Mouse (Mus musculus) NIH3T3 (cell line): ENCODE data around the gene Tns3.

Source experiments
- DNase-seq: peaks from one replicate; pipeline ENCODE4 v3.0.0-alpha.2; 2012; ENCODE audit warnings: low read depth

The Tns3 gene

DNA sequence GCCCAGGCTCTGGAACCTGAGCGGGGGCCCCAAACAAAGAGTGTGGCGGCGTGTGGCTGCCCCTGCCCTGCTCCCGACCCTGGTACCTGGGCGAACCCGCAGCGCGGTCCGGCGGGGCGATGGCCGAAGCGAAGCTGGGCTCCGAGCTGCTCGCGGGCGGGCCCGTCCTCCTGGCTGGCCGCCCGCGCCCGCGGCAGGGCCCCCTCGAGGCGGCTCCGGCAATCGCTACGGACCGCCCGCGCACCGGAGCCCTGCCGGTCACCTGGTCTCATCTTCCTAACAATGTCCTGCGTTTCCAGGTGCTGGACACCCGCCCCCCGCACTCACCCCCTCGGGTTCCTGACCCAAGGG is at the start of gene Tns3:
Gene Tns3, minus strand, starts transcription at position 143 of the 351 bp plus-strand sequence.
- DNase-seq, result peak; percentile 84

DNA sequence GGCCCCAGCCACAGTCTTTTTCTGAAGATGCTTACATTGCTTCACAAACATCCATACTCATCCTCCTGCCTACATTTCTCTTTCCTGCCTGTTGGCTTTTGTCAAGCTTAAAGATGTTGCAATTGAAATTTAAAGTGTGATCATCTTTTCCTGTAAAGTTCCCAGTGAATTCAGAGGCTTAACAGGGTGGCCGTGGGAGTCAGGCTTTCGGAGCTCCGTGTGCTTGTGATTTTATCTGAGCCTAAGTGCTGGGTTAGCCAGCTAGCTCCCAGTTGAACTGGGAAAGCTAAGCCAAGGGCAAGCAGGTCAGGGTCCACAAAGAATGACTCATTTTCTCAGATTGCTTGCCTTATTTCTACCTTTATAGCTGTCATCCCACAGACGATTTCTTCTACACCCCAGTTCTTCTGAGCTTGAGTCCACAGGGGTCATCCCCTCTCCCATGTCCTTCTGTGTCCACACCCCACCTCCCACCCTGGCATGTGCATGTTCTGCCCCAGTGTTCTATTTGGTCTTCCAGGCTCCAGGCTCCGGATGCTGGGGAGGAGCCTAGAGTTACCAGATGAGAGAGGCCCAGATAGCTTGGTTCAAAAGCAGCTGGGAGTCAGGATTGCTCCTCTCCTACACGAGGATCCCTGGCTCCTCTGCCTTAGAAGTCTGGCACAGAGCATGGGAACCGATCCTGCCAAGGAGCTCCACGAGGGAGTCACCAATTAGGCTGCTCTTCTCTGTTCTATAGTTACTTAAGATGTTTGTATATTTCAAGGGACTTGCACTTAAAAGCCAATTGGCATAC is 42.1 kb upstream of the Tns3 start:
- peak; percentile 48 for DNase-seq

DNA sequence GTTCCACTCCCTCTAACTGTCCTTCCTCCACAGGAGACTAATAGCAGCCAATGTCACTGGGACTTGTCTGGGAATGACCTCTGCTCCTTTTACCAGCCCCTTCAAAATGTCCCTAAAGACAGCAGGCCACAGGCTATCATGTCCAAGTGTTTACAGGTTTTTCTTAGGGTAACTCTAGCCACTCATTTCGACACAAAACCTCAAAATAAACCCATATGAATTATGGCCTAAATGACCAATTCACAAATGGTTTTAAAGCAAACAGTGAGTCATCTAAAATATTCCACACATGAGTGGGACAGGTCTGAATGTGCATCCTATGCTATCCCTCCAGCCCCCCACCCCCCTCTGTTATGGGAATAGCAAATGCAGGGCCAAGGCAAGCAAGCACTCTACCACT is 40.8 kb upstream of the Tns3 start:
- DNase-seq, result peak; percentile 41

DNA sequence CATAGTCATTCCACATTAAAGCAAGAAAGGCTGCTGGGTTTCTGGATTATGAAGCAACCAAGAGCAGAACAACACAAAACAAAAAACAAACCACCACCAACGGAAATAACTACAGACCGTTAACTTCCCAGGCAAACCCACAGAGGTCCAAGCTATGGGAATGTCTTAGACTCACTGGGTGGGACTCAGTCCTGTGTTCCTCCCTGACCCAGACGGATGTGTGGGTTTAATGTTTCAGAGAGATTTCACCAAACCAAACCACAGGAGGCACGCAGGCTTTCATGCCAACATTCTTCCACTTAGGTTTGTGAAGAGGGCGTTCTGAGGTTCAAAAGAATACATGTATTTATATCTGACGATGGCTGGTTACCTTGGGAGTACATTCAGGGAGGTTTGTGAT is 39.5 kb upstream of the Tns3 start:
- DNase-seq, result peak; percentile 67

DNA sequence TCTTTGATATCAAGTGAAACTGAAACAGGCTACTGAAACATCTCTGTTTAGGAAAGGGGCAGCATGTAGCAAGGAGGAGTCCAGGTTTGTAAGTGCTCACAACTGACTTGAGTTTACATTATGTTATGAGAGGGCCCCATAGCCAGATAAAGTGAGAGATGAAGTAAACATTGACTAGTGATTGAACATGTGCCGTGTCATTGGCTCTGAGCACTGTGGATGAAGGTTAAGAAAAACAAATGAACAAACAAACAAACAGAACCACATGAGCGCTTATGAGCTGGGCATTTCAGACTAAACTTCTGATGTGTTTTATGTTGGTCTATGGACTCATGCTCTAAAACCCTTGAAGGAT is 38.2 kb upstream of the Tns3 start:
- DNase-seq, result no peak

DNA sequence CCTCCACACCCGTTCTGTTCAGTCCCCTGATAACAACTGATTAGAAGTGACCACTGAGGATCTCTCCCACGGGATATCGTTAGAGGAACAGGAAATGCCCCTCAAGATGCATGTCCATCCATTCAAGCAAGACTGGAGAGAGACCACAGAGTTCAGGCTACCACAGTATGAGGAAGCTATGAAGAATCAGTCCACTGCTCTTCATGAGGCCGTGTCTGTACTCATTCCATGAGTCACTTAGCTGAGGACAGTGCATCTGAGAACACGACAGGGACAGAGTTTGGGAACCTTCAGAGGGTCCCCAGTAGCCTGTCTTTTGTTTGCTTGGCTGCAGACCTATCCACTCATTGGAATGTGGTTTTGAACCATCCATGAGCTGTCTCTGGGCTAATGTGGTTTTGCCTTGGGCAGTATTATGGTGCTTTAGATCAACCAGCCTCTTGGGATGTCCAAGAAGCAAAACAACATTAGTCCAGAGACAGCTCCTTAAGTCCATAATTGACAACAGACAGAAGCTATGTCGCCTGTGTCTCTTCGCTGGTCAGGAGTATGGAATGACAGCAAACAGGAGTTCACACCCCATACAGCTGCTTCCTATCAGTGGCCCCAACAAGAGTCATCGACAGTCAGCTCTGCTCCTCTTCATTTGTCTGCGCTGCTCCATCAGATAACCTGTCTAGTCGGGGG is 37.7 kb upstream of the Tns3 start:
- no peak for DNase-seq

DNA sequence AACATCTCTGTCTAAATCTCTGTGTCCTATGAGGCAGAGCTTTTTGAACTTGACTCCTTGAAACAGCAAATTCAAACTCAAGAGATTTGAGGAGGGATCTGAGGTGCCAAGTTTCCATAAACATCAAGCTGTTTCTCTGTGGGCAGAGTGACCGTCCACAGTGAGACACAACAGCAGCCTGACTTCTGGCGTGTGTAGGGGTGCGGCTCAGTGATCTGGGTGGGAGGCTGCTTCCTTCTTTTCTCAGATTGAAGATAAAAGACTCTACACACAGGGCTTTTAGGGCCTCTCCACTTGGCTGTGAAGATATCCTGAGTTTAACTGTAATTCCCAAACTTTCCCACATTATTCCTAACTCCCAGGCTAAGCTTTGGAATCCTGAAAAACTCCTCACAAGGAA is 37.1 kb upstream of the Tns3 start:
- DNase-seq, result no peak

DNA sequence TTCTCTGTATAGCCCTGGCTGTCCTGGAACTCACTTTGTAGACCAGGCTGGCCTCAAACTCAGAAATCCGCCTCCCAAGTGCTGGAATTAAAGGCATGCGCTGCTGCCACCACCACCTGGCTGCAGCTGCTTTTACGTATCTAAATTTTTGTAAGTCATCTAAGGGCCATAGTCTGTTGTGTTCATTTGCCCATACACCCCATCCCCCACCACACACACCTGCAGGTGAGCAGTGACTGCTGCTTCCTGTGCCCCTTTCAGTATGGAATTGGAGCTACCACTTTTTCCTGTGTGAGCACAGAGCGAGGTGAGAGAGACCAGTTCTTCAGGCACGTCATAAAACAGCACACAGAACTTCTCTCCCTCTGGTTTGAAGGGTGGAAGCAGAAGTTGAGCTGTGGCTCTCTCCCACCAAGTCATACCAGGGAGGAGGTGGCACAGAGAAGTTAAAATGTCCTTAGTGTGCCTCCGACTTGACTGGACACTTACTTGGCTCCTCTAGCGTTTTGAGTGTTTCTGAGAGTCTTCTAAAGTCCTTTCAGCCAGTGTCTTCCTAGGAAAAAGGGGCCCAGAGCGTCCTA is 36.4 kb upstream of the Tns3 start:
- no peak for DNase-seq

DNA sequence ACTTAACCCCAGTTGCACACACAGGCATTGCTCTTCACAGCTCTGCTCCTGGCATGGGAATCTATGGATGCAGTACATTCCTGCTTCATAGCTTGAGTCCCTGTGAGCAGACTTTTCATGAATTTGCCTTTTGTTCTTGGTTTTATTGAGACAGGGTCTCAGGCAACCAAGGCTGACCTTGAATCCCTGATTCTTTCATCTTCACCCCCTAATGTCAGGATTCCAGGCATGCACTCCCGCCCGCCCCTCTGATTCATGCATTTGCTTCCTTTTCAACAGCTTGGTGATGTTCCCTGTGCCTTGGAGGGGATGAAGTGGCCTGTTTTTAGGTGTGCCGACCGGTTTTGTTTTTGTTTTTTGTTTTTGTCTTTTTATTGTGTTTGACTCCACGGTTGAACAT is 35.4 kb upstream of the Tns3 start:
- DNase-seq, result no peak

DNA sequence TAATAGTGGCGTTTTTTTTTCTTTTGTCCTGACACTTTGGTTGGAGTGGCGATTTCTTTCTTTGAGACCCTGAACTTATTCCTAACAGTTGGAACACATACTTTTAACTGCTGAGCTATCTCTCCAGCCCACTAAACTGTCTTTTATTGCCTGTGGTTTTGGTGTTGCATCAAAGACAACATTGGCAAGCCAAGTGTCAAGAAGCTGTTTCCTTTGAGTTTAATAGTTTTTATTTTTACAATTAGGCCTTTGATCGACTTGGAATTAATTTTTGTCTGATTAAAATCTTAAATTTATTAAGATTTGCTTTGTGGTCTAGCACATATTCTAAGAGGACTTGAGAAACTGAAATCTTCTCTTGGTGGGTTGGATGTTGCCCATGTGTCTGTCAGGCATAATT is 33.3 kb upstream of the Tns3 start:
- no peak for DNase-seq

DNA sequence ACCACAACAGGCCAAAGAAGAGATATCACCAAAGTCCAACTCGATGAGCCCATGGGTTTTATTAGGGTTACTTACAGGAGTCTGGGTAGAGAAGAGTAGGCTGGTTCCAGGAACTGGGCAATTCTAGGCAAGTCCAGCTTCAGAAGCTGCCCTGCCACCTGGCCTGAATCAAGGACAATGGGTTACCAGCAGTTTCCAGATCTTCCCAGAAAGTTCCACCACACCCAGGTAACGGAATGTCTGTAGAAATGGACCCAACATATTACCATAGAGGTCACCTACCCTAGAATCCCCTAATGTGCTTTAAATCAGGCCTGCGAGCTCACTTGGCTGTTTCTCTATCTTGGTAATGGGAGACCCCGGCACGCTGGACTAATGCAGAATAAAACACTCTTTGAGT is 29.8 kb upstream of the Tns3 start:
- DNase-seq, result no peak

DNA sequence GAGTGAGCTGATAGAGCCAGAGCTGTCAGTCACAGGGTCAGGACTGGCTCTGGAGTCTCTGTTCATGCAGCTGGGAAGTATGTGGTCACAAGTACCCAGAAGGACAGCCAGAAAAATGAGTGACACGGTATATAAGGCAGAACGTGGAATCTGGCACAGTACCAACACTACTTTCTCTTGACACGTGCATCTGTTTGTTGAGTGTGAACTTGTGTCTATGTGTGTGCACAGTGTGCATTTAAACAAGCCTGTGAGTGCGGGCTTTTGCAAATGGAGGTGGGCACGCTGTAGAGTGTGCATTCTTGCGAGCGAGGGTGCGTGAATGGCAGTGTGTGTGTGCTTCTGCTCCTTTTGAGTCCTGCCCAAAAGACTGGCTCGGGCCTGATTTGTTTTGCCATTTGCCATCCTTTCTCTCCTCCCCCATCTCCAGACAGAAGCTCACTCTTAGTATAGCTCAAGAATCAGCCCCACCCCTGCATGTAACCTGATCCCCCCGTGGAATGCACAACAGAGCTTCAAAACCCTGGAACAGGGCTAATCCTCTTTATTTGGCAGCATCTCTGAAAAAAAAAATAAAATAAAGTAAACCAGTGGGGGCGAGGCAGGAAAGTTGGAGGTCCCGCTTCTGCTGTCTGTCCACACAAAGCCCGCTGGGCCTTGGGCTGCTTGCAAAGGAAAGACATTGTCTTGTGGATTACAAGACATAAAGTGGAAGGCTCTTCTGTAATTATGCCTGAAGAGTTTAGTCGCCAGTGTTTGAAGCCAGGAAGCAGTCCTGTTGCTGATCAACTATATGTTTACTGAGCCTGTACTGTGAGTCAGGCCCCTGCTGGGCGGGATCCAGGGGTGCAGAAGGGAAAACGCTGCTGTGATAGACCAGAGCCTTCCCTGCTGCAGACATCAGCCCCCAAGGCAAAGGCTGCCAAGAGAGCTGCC is 28.5 kb upstream of the Tns3 start:
- peak; percentile 92 for DNase-seq

DNA sequence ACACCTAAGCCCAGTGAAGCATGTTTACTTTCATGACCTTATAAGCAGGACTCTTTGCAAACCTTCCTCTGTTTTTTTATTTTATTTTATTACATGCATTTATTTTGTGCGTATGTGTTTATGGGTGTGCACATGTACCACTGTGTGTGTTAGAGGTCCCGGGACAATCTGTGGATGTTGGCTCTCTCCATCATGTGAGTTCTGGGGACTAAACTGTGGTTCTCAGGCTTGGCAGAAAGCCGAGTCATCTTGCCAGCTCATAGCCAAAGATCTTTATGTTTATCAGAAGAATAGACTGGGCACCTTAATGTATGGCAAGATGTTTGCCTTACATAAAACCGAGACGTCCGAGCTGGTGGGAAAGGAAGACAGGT is 27.8 kb upstream of the Tns3 start:
- DNase-seq, result peak; percentile 60

DNA sequence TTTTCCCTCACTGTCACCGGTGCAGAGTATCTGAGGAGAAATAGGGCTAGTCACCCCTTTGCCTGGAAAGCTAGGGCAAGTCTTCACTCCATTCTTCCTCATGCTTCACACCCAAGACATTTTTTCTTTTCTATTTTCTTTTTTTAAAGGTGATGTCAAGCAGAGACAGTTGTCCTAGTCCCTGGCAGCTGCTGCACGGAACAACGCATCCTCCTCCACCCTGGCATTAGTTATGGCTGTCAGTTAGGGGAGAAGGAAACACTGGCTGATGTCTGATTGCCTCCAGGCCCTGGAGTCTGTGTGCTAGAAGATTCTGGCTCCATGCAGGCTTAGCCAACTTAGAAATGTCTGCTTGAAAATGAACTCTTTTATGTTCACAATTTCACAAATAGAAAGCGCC is 27.3 kb upstream of the Tns3 start:
- no peak for DNase-seq

DNA sequence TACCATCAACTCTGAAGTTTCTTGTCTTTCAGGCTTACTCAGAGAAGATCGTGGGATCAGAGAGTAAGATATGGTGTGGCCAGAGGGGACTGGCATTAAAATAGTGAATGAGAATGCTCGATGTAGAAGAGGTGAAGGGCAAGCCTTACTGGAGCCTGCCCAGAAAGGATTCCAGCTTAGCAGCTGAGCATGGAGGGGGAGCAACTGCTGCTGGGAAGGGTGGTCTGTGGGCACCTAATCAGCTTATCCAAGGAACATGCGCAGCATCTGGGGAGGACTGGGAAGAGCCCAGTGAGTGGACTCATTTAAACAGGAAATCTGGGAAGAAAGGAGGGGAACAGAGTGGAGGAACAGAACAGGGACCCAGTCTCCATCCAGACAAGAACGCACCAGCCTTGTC is 26.3 kb upstream of the Tns3 start:
- DNase-seq, result no peak

DNA sequence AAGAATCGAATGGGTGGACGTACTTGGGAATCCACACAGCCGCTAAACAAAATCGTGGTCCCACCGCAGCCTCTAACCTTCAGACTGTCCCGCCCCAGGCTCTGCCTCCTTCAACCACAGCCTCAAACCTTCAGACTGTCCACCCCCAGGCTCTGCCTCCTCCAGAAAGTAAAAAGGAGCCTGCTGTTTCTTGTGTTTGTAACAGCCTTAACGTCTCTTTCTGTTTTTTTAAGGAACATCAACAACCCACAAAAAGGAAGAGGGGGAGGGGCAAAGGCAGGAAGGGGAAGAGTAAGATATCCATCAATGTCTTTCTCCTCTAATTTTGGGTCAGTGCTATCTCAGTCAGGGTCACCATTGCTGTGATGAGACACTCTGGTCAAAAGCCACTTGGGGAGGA is 25.2 kb upstream of the Tns3 start:
- DNase-seq, result no peak

DNA sequence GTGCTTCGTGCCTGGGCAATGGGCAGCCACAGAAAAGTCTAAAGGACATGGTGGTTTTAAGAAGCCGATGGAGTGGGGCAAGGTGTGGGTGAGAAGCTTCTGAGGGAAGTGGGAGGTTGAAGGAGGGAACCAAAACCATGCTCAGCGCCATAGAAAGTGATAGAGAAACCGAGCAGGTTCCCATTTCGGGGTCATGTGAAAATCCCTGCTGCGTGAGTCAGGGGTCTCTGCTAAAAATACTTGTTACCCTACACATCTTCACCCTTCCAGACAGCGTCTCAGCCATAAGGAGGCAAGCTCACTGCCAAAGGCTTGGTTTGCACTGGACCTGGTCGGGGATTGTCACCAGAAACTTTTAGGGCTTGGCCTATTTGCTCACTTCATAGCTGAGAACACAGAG is 24.6 kb upstream of the Tns3 start:
- DNase-seq, result no peak

DNA sequence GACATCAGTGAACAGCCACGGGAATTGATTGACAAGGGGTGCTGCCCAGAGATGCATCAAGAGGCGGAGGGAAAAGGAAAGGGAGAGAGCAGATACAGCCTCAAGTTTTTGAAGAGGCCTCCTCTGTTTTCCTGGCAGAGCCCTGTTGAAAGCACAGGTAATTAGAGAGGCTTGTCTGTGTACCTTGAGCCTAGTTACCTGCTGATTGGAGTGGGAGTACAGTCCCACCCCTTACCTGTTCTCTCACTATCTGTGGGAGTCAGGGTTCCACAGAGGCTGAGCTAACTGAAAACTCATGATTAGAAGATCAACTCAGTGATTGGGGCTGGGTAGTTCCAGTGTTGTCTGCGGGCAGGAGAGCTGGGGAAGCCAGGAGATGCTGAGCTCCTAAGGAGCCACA is 22.2 kb upstream of the Tns3 start:
- no peak for DNase-seq

DNA sequence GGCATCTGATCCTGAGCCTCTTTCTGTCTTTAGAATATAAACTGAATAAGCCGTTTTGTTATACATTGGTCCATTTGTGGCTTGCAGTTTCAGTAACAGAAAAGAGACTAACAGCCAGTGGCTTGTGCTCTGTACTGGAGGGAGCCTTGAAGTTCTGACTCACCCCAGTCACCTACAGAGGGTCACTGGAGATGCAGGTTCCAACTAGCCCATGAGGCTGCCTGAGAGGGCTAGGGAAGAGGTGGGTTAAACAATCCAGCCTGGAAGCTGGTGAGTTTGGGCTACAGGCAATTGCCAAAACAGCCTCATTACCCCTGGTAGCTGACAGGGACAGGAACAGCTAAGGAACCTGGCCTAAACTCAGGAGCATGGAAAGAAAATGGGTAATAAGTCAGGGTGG is 21.7 kb upstream of the Tns3 start:
- DNase-seq, result no peak

DNA sequence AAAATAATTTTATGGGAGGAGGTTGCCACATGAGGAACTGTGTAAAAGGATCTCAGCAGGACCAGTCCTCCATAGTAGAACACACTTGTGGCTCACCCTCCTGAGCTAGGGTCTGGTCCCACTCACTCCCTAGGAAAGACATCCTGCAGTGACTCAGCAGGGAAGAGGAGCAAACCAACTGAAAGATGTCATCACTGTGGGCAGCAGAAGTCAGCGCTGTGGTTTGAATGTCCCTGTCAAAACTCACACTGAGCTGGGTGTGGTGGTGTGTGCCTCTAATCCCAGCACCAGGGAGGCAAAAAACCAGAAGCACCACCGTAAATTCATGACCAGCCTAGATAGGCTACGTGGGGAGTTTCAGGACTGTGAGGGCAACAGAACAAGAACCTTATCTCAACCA is 20.9 kb upstream of the Tns3 start:
- DNase-seq, result no peak

DNA sequence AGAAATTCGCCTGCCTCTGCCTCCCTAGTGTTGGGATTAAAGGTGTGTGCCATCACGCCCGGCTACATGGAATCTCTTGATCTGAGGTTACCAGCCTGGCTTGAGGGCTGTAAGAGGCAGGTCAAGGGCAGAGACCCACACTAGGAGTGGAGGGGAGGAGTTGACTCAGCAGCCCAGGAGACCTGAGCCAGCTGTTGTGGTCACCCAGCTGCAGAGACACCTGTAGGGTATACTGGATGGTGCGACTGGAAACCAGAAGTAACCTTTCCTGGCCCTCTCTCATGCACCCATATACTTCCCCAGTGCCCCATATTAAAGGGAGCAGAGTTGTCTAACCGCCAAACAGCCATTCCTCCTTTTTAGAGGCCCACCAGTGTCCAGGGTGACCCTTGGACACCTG is 19.9 kb upstream of the Tns3 start:
- DNase-seq, result no peak

DNA sequence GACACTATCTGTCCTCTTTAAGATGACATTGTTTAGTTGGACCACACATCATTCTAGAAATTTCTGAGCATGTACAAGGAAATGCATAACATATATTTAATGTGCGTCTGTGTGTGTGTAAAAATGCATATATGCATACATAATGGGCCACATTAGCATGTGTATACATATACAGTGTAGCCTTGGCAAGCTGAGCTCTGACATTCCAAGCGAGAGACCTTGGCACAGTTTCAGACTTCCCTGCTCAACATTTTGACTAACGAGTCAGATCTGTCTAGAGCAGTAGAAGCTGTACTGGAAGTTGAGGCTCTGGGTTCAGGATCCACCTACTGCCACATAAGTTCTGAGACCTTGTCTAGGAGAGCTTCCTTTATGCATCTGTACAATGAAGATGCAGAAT is 17.0 kb upstream of the Tns3 start:
- peak; percentile 63 for DNase-seq

DNA sequence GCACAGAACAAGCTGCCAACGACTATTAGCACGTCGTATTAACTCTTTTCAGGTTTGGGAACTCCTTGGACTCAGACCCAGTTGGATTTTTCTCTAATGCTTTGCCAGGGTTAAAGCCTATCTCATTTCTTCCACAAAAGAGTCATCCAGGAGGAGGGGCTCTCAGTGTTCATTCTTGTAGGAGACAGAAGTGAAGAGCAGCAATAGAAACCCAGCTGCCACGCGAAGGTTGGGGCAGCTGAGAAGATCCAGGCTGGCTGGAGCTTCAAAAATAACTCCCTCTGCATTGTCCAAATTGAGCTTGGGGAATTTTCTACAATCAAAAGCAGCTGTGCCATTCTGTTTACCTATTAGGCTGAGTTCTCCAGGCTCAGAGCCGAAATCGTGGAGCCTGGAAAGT is 16.3 kb upstream of the Tns3 start:
- peak; percentile 45 for DNase-seq
